ENCODE assay signal across 8 mouse cellular contexts in the genomic region with DNA sequence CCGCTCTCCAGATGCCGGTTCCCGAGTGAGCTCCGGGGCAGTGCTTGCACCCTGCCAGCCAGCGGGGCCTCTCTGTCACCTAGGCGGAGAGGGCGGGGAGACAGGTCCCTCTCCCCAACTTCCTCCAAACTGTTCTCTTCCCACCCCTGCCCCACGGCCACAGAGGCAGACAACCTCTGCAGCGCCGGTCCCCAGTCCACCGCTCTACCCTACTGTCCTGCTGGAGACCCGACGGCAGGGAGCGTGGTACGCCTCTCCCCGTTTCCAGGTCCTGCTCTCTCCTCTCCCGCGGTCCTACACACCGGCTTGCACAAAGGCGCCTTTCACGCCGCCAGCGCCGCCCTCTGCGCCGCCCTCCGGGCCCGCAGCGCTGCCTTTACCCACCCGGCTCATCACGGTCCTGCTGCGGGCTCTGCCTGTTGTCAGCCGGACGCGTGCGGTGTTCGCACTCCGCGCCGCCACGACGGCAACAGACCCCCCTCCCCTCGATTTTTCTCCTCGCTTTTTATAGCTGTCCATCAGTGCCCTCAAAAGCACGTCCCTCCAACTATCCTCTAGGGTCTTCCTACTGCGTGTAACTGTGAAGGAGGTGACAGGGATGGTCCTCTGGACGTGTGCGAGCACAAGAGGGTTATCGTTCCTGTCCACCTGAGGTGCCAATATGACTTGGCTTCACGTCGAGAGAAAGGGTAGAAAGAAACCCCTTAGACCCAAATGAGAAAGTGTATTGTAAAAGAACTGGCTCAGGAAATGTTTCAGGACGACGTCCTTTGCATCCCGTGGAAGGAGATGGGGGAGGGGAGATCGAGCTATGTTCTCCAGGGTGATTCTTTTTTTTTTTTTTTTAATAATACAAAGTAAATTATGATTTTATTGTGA. TPM values are rescaled to one million over a fixed set of nuclear protein-coding genes. Genes with fewer than 3 reads are reported as not detected.
A peak's percentile ranks its signal among the peaks of the same experiment; 100 is the strongest.
DNase-seq lines count a peak whose midpoint lies in the region; ATAC-seq and TF ChIP-seq lines count a peak whose summit lies in the region.

TSS of gene Rgmb (minus strand) at position 274 of the 879 bp plus-strand sequence.

- H3K4me1 ChIP-seq in cerebellum, adult 2 months (ENCODE audit: control insufficient read depth, insufficient read depth, low read length) = no peaks in the 10 kb centered on the region
- peaks cover 8% of the 10 kb centered on the region for H3K4me1 ChIP-seq in hindbrain, embryonic 16.5 days (ENCODE audit: control insufficient read depth, insufficient read depth, low read depth, low read length)
- H3K4me1 ChIP-seq in limb, embryonic 10.5 days = peaks cover 32% of the 10 kb centered on the region

- no peak within 1 kb of the TSS for H3K27ac ChIP-seq in cerebellum, adult 2 months (ENCODE audit: insufficient read depth, low read length)
- H3K27ac ChIP-seq in hindbrain, embryonic 16.5 days (ENCODE audit: low read depth, low read length) = peak within 1 kb of the TSS; percentile 91
- peak within 1 kb of the TSS; percentile 91 for H3K27ac ChIP-seq in limb, embryonic 10.5 days

- peak within 1 kb of the TSS; percentile 90 for H3K4me2 ChIP-seq in hindbrain, embryonic 16.5 days (ENCODE audit: low read length)

- ATAC-seq in hindbrain, embryonic 16.5 days = peak; percentile 12

- H3K36me3 ChIP-seq in hindbrain, embryonic 16.5 days (ENCODE audit: control insufficient read depth, insufficient read depth, low read length) = no peaks in the 10 kb centered on the region
- H3K36me3 ChIP-seq in limb, embryonic 10.5 days = no peaks in the 10 kb centered on the region

- H3K9ac ChIP-seq in hindbrain, embryonic 16.5 days (ENCODE audit: low read depth, low read length) = peak within 1 kb of the TSS; percentile 84

- H3K27me3 ChIP-seq in cerebellum, adult 2 months (ENCODE audit: control insufficient read depth, insufficient read depth, low read length) = peaks cover 1% of the 10 kb centered on the region; the same call in 1 of the 2 replicates
- H3K27me3 ChIP-seq in hindbrain, embryonic 16.5 days (replicated peaks; ENCODE audit: control insufficient read depth, insufficient read depth, low read length) = no peaks in the 10 kb centered on the region
- H3K27me3 ChIP-seq in limb, embryonic 10.5 days (ENCODE audit: low read depth, poor library complexity, severe bottlenecking) = peaks cover 27% of the 10 kb centered on the region

- H3K4me3 ChIP-seq in cerebellum, adult 2 months (replicated peaks; ENCODE audit: insufficient read depth, low read depth, low read length) = peak within 1 kb of the TSS; percentile 53
- peak within 1 kb of the TSS; percentile 73 for H3K4me3 ChIP-seq in hindbrain, embryonic 16.5 days (ENCODE audit: low read length)
- H3K4me3 ChIP-seq in limb, embryonic 10.5 days = peak within 1 kb of the TSS; percentile 65

- TF ChIP-seq POLR2A in cerebellum, adult 2 months (IDR thresholded peaks at IDR 0.05; ENCODE audit: borderline replicate concordance, insufficient read depth, low read length) = no peak

- DNase-seq in right cerebral cortex, postnatal 4 days = peak; percentile 33
- DNase-seq in right cerebral cortex, postnatal 14 days = no peak
- DNase-seq in cerebellum, adult 2 months = peak; percentile 41 to 46
- DNase-seq in gastrocnemius, adult 8-10 months (ENCODE audit: low spot score in 2 of 2) = peak in 1 of 2 experiments; percentile 42
- peak; percentile 72 for DNase-seq in limb, embryonic 10.5 days (ENCODE audit: low spot score)
- peak; percentile 63 for DNase-seq in naive thymus-derived CD4-positive, alpha-beta T cell, adult 2 months (ENCODE audit: low read depth)
- DNase-seq in frontal cortex, postnatal 14 days (ENCODE audit: low spot score in 2 of 2) = no peak

- no peaks in the 10 kb centered on the region for H3K9me3 ChIP-seq in hindbrain, embryonic 16.5 days (ENCODE audit: control insufficient read depth, low read length)
- no peaks in the 10 kb centered on the region for H3K9me3 ChIP-seq in limb, embryonic 10.5 days (replicated peaks)

- TF ChIP-seq CTCF in cerebellum, adult 2 months (IDR thresholded peaks at IDR 0.05; ENCODE audit: borderline replicate concordance, insufficient read depth, low read depth, low read length) = no peak

- 1% methylated on average over 55 of the region's 55 CpGs for WGBS in cerebellum, adult 2 months
- WGBS in hindbrain, embryonic 16.5 days = 1% methylated on average over 48 of the region's 55 CpGs
- 1% methylated on average over 55 of the region's 55 CpGs for WGBS in limb, embryonic 10.5 days

RNA-seq across cellular contexts. Expression of gene Rgmb, which starts in this region (rescaled TPM):
- polyA plus RNA-seq in cerebellum, adult 2 months (2012; rRNA removed) = 39.5 and 46.9 TPM in 2 replicates
- total RNA-seq in gastrocnemius, adult 8-10 months (2022) = 10 to 100 TPM; 36.9 to 46.0 (median 41.8) TPM
- 50.8 and 58.5 TPM in 2 replicates for polyA plus RNA-seq in hindbrain, embryonic 16.5 days (2015; fragmentation: Nextera tagmentation; extraction: Ambion mirVana)
- 9.0 and 14.2 TPM in 2 replicates for polyA plus RNA-seq in limb, embryonic 10.5 days (2016; fragmentation: Nextera tagmentation; extraction: Ambion mirVana)

Comparison
In these comparisons a context has a peak if more than half of its experiments do, and no peak if none do; other contexts are left out.
1. DNase-seq: peak in right cerebral cortex, postnatal 4 days (single experiment), cerebellum, adult 2 months (2 of 2), limb, embryonic 10.5 days (single experiment) and naive thymus-derived CD4-positive, alpha-beta T cell, adult 2 months (single experiment); none in right cerebral cortex, postnatal 14 days (single experiment) and frontal cortex, postnatal 14 days (0 of 2).
2. Peak in every context shown above with its lines, with median percentiles within 50 percentile points of each other: H3K4me3 ChIP-seq.